Mouse (Mus musculus) G1E (cell line): ENCODE results near the gene 1810013L24Rik. TPM values are rescaled to one million over a fixed set of nuclear protein-coding genes. Genes with fewer than 3 reads are reported as not detected.

Experiments
- ATAC-seq: 2 replicates; pipeline ENCODE4 v1.8.0; 2016; ENCODE audit warnings: mild to moderate bottlenecking; ENCODE audit not compliant: insufficient number of reproducible peaks, poor library complexity, low FRiP score, severe bottlenecking; ENCODE audit errors: extremely low read depth
- DNase-seq: peaks from one replicate; pipeline ENCODE4 v3.0.0; 2012; ENCODE audit warnings: low spot score
- H3K27me3 ChIP-seq: 2 replicates; pipeline ENCODE4 v1.6.1; 2012; ENCODE audit warnings: mild to moderate bottlenecking, low read length, inconsistent platforms; ENCODE audit not compliant: insufficient read depth
- H3K36me3 ChIP-seq: replicated peaks from 2 replicates; pipeline ENCODE3; 2012; ENCODE audit warnings: mild to moderate bottlenecking, inconsistent platforms
- H3K4me1 ChIP-seq: 2 replicates; pipeline ENCODE4 v1.6.1; 2012; ENCODE audit warnings: low read depth, low read length, inconsistent platforms, mixed read lengths; ENCODE audit not compliant: insufficient read depth
- H3K4me3 ChIP-seq: 2 replicates; pipeline ENCODE4 v1.5.1; 2012; ENCODE audit warnings: low read depth, mild to moderate bottlenecking, inconsistent platforms, low read length, moderate library complexity, mixed read lengths
- H3K9me3 ChIP-seq: replicated peaks from 2 replicates; pipeline ENCODE4 v1.6.1; 2012; ENCODE audit warnings: inconsistent platforms
- CTCF ChIP-seq: IDR thresholded peaks from 2 replicates; pipeline ENCODE4 v1.5.1; 2012; ENCODE audit warnings: low read depth, low read length, inconsistent platforms, mixed read lengths
- GATA1 ChIP-seq: IDR thresholded peaks from 2 replicates; pipeline ENCODE4 v1.6.1; 2012; ENCODE audit warnings: borderline replicate concordance, low read length, inconsistent platforms, mixed read lengths
- GATA2 ChIP-seq: IDR thresholded peaks from 2 replicates; pipeline ENCODE4 v1.6.1; 2012; ENCODE audit warnings: low read depth, low read length, inconsistent platforms, borderline replicate concordance
- POLR2AphosphoS5 ChIP-seq: IDR thresholded peaks from 2 replicates; pipeline ENCODE4 v1.6.1; 2012; ENCODE audit warnings: low read depth, low read length, inconsistent platforms; ENCODE audit not compliant: insufficient replicate concordance
- TAL1 ChIP-seq: conservative IDR thresholded peaks from 2 replicates; pipeline ENCODE4 v1.6.1; 2012; ENCODE audit warnings: low read depth, low read length, inconsistent platforms, mixed read lengths
- polyA plus RNA-seq: library from polyadenylated mRNA; stranded (reverse); fragments of >175 nt; gene quantifications from 2 replicates; pipeline ENCODE4 v1.2.3, GENCODE M21; 2012
- total RNA-seq, 2 experiments: library from RNA; stranded (forward) in 1 of 2; stranded (reverse) in 1 of 2; fragments of 200-1000 nt in 1 of 2; fragments of >200 nt in 1 of 2; fragmentation: Nextera tagmentation in 1 of 2; gene quantifications; 2 replicates each; pipeline ENCODE4 v1.2.3; 2014 to 2017

The 1810013L24Rik gene
- total and polyA plus RNA-seq, 3 experiments: 17.7 to 92.2 (median 58.1) TPM

DNA sequence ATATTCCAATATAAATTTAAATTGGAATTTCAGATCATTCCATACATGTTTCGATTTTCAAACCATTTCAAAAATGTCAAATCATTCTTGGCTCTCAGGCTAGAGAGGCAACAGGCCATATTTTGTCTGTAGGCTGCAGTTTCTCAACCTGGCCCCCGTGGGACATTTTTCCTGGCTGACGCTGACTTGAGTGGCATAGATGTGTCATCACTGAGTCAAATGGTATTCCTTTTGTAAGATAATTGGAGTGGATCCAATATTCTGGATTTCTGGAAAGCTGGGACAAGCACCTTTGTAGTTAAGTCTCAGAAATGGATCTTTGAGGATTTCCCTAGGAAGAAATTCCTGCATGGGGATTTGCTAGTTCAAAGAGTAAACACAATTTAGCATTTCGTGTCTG is 39.0 kb upstream of the 1810013L24Rik start:
- no peak for ATAC-seq
- H3K4me1 ChIP-seq: peaks cover 2% of the 10 kb centered on the region

DNA sequence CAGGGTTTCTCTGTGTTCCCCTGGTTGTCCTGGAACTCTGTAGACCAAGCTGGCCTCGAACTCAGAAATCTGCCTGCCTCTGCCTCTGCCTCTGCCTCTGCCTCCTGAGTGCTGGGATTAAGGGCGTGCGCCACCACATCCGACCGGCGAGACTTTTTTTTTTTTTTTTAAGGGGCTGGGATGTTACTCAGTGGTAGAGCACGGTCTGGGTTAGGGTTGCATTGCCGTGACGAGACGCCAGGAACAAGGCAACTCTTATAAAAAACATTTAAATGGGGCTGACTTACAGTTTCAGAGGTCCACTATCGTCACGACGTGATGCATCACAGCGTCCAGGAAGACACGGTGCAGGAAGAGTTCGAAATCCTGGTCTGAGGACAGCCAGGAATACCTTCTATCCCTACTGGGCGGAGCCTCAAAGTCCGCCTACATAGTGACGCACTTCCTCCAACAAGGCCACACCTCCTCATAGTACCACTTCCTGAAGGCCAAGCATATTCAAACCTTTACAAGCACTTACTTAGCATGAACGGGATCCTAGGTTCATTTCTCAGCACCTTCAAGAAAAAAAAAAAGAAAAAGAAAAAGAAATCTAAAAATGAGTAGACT is 37.8 kb upstream of the 1810013L24Rik start, which contains the start of gene Usp7:
Usp7 (minus strand) TSS at position 360 of the 609 bp plus-strand sequence.
- no peak within 1 kb of the TSS for H3K4me3 ChIP-seq
- ATAC-seq (no peak), DNase-seq (no peak)
- TF ChIP-seq GATA1: no peak
- no peak for TF ChIP-seq GATA2
- no peak for TF ChIP-seq TAL1
- TF ChIP-seq CTCF: no peak
- TF ChIP-seq POLR2AphosphoS5: no peak
- H3K27me3 ChIP-seq: peaks cover 31% of the 10 kb centered on the region
- H3K4me1 ChIP-seq: peaks cover 2% of the 10 kb centered on the region
- H3K36me3 ChIP-seq: no peaks in the 10 kb centered on the region
- H3K9me3 ChIP-seq: no peaks in the 10 kb centered on the region

More for the DNA sequence above, 39.0 kb upstream of the 1810013L24Rik start:
- TF ChIP-seq CTCF: no peak
- TF ChIP-seq TAL1: no peak
- no peak for TF ChIP-seq GATA2
- no peak for TF ChIP-seq GATA1
- no peak for TF ChIP-seq POLR2AphosphoS5
- DNase-seq: no peak
- H3K27me3 ChIP-seq: peaks cover 25% of the 10 kb centered on the region
- no peak overlapping the region for H3K4me3 ChIP-seq
- no peaks in the 10 kb centered on the region for H3K36me3 ChIP-seq
- H3K9me3 ChIP-seq: no peaks in the 10 kb centered on the region

GRCm38 (mm10) chr16:8794952-8795351 is 34.9 kb upstream of the 1810013L24Rik start:
- no peaks in the 10 kb centered on the region for H3K36me3 ChIP-seq
- ATAC-seq (no peak), DNase-seq (no peak)
- no peak overlapping the region for H3K4me3 ChIP-seq
- TF ChIP-seq CTCF: no peak
- no peak for TF ChIP-seq TAL1
- TF ChIP-seq GATA1: no peak
- H3K9me3 ChIP-seq: no peaks in the 10 kb centered on the region
- peaks cover 2% of the 10 kb centered on the region for H3K4me1 ChIP-seq
- peaks cover 15% of the 10 kb centered on the region for H3K27me3 ChIP-seq

DNA sequence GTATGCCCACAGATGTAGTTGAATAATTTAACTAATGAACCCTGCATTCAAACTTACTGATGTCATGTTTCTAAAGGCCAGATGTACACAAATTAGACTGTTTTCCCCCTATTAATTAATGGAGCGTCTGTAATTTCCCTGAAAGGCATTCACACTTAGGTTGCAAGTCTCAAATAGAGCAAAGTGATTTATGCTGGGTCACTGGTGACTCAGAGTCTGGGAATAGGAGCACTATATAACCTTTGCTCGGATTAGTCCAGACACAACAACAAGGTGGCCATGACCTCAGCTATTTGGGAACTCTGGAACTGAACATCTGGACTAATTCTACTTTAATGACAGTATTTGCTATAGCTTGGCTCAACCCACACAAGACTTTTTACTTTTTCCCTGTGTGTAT is 34.0 kb upstream of the 1810013L24Rik start:
- Histone ChIP-seq H3K4me3 (no peak overlapping the region), H3K9me3 (peaks cover 3% of the 10 kb centered on the region; the same call in 1 of the 2 replicates), H3K4me1 (peaks cover 2% of the 10 kb centered on the region), H3K27me3 (peaks cover 15% of the 10 kb centered on the region), H3K36me3 (no peaks in the 10 kb centered on the region)
- no peak for TF ChIP-seq CTCF
- no peak for TF ChIP-seq GATA1
- TF ChIP-seq GATA2: no peak
- TF ChIP-seq POLR2AphosphoS5: no peak
- TF ChIP-seq TAL1: no peak
- ATAC-seq: no peak
- no peak for DNase-seq

DNA sequence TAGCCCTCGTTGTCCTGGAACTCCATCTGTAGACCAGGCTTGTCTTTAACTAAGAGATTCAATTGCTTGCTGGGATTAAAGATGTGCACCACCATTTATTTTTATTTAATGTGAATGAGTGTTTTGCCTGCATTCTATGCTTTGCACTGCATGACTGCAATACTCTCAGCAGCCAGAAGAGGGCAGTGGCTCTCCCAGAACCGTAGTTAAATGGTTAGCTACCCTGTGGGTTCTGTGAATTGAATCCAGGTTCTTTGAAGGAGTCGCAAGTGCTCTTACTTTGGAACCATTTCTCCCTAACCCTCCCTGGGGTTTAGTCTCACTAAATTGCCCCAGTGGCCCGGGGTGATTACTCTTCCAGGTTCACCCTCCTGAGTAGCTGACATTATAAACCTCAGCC is 23.2 kb upstream of the 1810013L24Rik start:
- DNase-seq (no peak), ATAC-seq (peak; percentile 29; the same call in 1 of the 2 replicates)
- Histone ChIP-seq H3K9me3 (no peaks in the 10 kb centered on the region), H3K36me3 (no peaks in the 10 kb centered on the region), H3K4me1 (peaks cover 25% of the 10 kb centered on the region), H3K27me3 (no peaks in the 10 kb centered on the region), H3K4me3 (no peak overlapping the region)
- TF ChIP-seq CTCF (peak; percentile 91), TAL1 (no peak)

GRCm38 (mm10) chr16:8810399-8811127 is 19.3 kb upstream of the 1810013L24Rik start:
- DNase-seq: peak; percentile 47
- TF ChIP-seq CTCF (no peak), POLR2AphosphoS5 (no peak), GATA1 (no peak), TAL1 (no peak), GATA2 (no peak)
- Histone ChIP-seq H3K4me3 (peak overlapping the region; percentile 61; the same call in 1 of the 2 replicates), H3K9me3 (no peaks in the 10 kb centered on the region), H3K27me3 (no peaks in the 10 kb centered on the region), H3K4me1 (peaks cover 34% of the 10 kb centered on the region), H3K36me3 (peaks cover 4% of the 10 kb centered on the region)
- peak; percentile 86 for ATAC-seq
